Mouse (Mus musculus): ENCODE measurements around the gene Nfkbiz.
"Not testable (repeated sequence)": the region's sequence is repeated elsewhere in the genome, so short reads cannot be mapped to it uniquely, and the experiment has no call there.

The Nfkbiz gene

DNA sequence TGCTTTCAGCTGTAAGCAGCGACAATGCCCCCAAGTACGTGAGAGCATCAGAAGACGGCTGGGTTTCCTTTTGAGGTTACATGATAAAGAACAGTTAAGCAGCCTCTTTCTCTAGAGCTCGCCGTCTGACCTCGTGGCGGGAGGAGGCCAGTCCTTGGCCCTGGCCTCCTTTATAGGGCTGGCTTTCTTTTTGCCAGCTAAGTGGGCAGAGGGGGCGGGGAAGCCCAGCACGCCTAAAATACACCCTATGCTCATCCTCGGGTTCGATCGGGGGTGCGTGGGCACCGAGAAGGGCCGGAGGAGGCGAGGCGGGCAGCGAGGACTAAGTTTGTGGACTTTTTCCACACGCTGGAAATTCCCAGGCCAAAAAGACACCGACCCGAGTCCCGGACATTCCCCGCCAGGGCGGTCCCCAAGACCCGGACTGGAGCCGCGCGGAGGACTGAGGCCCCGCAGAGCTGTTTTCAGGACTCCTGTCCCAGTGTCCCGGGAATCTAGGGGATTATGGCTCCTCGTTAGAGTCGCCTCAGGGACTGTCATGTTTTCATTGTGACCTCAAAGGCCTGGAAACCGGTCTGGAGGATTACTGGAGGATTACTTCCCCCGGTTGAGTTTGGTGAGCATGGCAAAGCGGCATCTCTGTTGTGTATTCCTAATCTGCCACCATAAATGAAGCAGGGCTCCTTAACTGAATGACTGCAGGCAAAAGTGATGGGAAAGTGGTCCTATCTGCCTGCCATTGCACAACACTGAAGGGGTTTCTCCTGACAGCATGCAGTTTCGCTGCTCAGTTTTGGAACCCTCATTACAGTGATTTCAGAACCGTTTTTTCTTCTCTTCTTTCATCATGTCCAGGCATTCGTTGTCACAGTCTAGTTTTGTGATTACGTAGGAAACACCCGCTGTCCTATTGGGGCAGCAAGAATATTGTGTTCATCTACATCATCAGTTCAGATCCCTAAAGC lies at the start of gene Nfkbiz:
Gene Nfkbiz, minus strand, starts transcription at position 390 of the 965 bp plus-strand sequence.
- DNase-seq (ENCODE audit: low spot score in 2 of 2), result peak; percentile 64 to 81

DNA sequence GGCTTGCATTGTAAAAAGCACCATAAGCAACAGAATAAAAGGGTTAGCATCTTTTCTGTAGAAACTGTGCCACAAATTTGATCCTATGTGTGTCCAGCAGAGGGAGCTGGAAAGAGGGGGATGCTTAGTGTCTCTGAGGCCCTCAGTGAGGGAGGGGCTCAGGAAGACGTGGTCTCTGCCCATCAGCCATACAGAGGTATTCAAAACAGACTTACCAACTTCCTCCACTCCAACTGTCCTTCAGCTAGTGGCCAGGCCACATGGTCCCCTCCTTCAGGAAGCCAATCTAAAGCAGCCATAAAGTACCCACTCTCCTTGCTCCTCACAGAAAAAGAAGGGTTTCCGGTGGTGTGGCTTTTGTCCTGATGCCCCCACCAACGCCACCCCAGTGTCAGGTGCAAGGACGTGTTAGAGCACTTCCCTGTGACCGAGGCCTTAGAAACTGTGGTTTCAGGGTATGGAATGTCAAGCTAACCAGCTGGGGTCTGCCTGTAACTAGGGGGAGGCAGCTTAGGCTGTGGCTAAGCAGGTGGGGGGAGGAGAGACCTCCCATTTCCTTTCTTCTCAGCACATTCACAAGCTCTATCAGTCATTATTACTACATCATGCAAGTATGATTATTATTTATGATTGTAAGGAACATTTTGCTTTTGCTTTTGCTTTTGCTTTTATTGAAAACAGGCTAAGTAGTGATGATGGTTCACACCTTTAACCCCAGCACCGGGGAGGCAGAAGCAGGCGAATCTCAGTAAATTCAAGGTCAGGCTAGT lies 49.3 kb upstream of the Nfkbiz start:
- no peak for DNase-seq (ENCODE audit: low spot score in 2 of 2)

DNA sequence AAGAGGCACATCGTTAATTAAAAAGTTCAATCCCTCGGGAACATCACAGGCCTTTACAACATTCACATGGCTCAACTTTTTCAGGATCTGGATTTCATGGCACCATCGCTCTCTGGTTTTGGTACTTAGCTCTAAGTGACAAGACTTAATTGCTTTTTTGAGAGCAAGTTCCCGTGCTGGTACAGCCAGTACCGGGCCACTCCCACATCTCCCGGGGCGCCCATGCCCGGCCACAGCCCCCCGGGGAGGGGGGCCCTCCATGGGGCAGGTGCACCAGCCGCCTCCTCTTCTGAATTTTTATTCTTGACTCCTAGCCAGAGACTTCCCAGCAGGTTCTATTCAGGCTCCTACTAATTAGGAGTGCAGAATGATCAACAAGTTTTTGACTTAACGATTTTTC lies 45.5 kb upstream of the Nfkbiz start:
- no peak for DNase-seq (ENCODE audit: low spot score in 2 of 2)

DNA sequence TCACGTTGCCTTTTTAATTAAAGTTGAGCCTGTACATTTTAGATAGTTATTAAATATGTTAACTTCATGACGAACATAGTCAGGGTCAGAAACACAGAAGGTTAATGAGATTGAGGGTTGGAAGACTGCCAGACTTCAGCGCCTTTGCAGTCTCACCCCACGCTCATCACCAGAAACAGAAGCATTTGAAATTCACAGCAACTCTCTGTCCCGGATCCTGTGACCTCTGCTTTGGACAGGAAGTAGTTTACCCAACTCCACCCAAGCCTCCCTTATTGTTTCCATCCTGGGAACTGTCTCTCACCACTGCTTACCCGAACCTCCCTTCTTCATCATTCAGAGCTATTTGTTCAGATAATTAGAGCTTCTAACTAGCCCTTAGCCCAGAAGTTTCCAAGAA lies 37.3 kb upstream of the Nfkbiz start:
- DNase-seq (ENCODE audit: low spot score in 2 of 2), result no peak

DNA sequence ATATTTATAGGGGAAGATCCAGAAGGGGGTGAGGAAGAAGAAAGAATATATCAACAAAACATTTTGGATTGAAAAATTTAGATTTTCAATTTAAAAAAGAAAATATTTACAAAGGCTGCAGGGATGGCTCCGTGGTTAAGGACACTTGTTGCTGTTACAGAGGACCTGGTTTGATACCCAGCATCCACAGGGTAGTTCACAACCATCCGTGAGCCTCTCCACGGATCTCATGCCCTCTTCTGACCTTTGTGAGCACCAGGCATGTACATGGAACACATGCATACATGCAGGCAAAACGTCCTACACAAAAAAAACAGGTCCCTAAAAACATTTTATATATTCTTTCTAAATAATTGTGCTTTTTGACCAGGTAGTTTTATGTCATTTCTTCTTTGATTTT lies 25.1 kb upstream of the Nfkbiz start:
- no peak for DNase-seq (ENCODE audit: low spot score in 2 of 2)

DNA sequence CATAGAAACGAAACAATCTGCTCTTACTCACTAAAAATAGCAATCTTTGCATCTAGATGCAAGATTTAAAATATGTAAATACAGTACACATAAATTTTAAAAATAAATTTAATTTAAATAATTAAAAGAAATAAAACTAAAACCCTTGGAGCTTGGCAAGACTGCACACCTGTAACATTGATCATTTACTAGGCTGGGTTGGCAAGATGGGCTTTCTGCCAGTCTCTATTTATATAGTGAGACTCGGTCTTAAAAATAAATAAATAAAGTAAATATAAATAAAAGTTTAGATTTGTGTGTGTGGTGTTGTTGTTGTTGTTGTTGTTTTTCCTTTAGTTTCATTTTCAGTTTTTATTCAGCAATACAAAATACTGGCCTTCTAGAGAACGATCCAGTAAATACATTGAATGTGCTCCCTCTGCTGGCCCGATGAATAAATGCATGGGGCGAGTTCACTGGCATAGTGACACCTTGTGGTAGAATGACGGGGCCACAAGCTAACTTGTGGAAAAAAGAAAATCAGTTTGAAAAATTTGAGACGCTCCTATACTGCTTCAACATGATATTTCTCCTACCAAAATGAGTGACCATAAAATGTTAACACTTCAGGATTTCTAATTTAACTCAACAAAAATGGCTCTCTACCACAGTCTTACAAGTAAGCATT lies 24.6 kb upstream of the Nfkbiz start:
- DNase-seq (ENCODE audit: low spot score in 2 of 2), result peak; percentile 41 to 51

DNA sequence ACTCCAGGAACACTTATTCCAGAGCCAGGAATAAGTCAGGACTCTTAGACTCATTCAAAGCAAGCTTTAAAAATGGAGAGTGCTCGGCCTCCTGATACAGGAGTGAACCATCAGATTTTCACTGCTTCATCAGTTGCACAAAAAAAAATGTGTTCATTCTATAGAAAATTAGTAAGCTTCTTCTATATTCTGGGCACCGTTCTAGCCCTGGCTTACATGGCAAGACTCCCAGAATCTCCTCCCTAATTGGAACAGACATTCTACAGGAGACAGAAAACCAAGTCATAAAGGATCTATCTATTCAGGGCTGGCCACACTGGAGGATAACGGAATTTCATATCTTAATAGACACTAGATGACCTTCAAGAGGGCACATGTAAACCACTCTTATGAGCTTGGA lies 22.4 kb upstream of the Nfkbiz start:
- DNase-seq (ENCODE audit: low spot score in 2 of 2), result no peak

DNA sequence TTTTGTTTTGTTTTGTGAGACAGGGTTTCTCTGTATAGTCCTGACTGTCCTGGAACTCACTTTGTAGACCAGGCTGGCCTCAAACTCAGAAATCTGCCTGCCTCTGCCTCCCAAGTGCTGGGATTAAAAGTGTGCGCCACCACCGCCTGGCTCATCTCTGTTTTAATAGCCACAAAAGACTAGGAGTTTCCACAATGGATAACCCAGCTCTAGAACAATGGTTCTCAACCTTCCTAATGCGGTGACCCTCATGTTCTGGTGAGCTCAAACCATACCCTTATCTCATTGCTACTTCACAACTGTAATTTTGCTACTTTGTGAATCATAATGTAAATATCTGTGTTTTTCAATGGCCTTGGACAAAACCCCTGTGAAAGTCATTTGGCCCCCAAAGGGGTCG lies 20.7 kb upstream of the Nfkbiz start:
- not testable (repeated sequence) for DNase-seq (ENCODE audit: low spot score in 2 of 2)

DNA sequence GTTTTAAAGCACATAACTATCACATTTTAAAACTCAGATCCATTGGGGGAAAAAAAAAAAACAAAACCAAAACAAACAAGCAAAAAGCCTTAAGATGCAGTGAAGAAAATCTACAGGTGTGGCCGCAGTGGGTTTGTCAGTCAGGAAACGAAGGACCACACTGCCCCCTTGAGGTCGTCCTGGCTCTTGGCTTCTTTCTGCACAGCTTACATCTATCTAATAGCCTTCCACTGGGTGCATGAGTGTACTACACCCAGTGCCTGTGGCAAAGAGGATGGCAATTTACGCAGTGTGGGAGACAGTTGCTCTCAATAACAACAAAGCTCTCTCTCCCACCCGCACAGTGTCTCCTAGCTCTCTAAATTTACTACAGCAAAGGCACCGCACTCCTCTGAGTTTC lies 19.8 kb upstream of the Nfkbiz start:
- peak; percentile 36 to 71 for DNase-seq (ENCODE audit: low spot score in 2 of 2)

DNA sequence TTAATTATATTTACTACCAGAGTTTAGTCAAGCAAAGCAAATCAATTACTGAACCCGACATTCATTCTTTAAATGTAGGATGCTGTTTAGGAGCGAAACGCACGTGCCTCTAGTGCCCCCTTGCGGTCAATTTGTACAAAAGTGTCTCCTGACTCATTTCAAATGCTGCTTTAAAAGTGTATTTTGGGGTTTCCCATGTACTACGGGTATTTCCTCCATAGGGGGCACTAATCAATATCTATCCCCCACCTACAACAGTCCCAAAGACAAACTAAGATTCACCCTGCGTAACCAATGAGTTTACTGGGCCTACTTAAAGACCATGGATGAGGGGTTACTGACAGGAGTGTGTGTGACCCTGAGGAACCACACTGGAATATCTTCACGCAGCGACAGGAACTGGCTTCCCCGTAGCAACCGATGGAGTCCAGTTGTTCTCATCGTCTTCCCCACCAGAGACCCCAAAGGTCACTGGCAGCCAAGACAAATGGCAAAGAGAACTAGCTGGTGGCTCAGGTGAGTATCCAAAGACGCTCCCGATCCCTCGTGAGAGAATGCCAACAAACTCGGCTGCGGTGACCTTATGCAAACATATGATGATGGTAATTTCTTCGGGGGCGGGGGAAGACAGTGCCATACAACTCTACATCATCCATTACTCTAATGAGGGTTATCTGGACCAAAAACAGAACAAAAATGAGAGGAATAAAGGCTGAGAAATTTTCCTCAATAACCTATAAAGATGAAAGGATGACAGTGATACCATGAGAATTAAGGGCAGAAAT lies 14.4 kb upstream of the Nfkbiz start:
- DNase-seq (ENCODE audit: low spot score in 2 of 2), result peak; percentile 52 to 76

DNA sequence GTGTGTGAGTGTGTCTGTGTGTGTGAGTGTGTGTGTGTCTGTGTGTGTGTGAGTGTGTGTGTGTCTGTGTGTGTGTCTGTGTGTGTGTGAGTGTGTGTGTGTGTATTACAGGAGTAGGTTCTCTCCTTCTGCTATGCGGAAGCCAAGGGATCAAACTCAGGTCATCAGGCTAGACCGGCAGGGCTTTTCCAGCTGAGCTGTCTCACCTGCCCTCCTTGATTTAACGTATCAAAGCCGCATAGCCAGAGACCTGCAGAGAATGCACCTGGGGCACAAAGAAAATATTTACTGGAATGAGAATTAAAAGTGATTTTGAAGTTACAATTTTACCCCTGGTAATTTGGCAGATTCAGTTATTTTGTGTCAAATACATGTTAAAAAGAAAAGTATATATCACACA lies 13.8 kb upstream of the Nfkbiz start:
- DNase-seq (ENCODE audit: low spot score in 2 of 2), result no peak

DNA sequence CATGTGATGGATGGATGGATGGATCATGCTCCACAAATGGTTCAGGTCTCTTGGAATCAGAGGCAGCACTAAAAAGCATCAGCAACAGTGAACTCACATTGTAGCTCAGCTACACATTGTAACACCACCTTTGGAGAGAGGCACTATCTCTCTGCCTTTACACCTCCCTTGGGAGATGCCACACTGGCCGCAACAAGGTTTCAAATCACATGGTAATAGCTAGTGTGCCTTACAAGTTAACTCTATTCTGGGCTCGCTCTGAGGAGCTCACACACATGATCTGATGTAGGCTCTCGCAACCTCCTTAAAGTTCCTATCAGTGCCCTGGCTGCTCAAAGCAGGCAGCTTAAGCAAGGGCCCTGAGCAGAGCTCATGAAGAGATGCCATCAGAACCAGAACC lies 11.8 kb upstream of the Nfkbiz start:
- DNase-seq (ENCODE audit: low spot score in 2 of 2), result no peak

DNA sequence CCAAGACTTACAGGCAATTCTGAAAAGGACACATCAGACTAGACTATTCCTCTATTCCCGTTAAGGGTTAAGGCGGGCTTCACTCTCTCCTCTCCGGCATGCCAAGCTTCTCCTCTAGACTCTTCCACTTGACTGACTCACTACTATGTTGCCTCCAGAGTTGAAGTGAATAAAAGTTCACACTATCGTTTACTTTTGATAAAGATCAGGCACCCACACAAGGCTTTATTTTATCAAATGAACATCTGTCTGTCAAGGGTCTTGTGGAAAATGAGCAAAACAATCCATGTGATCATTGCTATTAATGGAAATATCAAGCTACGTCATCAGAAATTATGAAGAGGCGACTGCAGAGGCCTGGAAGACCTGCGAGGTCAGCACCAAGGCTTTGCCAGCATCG lies 9.0 kb upstream of the Nfkbiz start:
- no peak for DNase-seq (ENCODE audit: low spot score in 2 of 2)

DNA sequence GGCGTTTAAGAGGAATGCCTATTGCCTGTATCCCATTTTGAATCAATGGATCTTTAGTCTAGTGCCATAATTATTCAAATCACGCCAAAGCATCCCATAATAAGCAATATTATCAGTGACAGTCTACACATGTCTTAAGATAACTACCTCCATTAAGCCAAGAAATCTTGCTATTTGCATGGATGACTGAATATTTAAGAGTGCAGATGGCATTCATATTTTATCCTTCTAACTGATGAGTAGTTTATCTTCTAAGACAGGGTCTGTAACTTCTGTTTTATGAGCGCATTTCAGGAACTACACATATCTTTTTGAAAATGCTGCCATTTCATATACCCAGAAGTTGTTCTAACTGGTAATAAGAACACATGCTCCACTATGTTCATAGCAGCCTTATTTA lies 6.1 kb upstream of the Nfkbiz start:
- DNase-seq (ENCODE audit: low spot score in 2 of 2), result no peak

DNA sequence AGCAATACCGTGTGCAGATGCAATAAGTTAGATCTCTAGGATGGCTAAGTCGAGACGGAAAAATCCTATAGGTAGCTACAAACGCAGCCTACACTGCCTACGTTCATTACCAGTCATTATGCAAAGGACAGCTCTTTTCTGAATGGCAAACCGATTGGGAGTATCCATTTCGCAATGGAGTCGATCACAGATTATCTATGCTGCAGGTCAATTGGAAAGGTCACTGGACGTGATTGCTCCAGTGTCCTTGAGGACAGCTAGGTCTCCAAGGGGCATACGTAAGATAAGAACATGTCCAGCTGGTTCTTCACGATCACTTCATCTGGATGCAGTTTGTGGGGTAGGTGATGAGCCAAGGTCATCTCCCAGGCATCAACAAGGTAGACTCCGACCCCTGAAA lies 5.2 kb upstream of the Nfkbiz start:
- DNase-seq (ENCODE audit: low spot score in 2 of 2), result no peak

DNA sequence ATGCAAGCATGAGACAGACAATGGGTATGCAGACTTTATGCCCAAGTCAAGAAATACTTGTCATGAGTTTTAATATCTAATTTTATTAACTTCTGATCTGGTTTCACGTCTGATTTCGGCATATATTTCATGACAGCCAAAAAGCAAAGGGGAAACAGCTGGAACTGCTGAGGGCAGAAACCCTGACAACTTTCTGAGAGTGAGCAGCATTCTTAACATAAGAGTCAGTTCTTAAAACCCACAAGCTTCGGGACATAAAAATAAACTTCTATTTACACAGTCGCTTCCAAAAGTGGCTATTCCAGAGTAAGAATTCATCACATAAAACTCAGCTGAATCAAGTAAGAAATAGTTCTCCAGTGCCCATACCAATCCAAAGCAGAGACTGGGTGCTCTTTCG lies 4.4 kb upstream of the Nfkbiz start:
- DNase-seq (ENCODE audit: low spot score in 2 of 2), result no peak

DNA sequence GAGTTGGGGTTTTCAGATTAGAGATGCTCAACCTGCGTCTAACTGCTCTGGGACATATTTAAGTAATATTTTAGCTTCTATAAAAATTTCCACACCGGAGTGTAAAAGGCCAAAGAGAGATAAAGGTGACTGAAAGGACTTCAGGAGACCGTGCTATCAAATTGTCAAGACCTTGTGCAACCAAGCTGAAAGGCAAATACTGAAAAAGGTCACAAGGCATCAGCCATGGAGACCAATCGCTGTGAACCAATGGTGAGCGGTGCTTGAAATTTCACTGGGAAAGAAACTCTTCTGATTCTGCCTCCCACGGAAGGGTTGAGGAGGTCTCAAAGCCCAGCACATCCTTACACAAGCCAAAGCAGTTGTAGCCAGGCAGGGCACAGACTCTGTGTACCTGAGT lies 2.8 kb upstream of the Nfkbiz start:
- no peak for DNase-seq (ENCODE audit: low spot score in 2 of 2)

DNA sequence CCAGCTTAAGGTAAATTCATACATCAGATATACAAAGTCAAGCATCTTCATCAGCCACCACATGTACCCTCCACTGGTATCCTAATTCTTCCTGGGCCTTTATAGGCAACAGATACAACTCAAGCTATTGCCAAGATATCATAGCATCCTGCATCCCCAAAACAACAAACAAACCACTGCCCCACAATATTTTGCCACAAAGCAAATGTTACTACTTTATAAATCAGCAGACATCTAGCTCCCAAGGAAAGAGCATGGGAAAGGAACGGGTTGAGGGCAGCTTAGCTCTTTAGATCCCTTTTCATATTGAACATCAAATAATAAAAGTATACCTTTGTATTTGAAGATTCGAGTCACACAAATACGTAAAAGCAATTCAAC lies 580 bp downstream of the Nfkbiz start:
- DNase-seq (ENCODE audit: low spot score in 2 of 2), result no peak

DNA sequence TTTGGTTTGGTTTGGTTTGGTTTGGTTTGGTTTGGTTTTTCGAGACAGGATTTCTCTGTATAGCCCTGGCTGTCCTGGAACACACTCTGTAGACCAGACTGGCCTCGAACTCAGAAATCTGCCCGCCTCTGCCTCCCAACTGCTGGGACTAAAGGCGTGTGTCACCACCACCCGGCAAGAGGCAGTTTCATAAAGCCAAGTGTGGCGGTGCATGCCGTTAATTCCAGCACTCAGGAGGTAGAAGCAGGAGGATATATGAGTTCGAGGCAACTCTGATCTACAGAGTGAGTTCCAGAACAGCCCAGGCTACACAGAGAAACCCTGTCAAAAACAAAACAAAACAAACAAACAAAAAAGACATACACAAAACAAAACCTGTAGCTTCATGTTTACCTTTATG lies 1.0 kb downstream of the Nfkbiz start:
- not testable (repeated sequence) for DNase-seq (ENCODE audit: low spot score in 2 of 2)

DNA sequence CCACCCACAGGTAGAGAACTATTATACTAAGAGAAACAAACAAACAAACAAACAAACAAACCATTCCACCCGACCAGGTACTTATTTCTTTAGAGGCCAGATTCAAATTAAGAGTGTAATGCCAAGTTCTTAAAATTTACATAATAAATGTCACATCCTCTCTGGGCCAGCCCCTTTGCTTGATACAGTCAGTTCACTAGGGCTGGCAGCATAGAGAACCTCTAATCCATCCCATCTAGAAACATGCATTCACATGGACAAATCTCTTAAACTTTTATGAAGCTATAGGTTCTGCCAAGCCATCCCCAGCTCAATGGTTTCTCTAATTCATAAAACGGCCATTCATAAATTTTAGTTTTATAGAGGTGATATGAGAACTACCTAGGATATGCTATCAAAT lies 1.5 kb downstream of the Nfkbiz start:
- no peak for DNase-seq (ENCODE audit: low spot score in 2 of 2)

DNA sequence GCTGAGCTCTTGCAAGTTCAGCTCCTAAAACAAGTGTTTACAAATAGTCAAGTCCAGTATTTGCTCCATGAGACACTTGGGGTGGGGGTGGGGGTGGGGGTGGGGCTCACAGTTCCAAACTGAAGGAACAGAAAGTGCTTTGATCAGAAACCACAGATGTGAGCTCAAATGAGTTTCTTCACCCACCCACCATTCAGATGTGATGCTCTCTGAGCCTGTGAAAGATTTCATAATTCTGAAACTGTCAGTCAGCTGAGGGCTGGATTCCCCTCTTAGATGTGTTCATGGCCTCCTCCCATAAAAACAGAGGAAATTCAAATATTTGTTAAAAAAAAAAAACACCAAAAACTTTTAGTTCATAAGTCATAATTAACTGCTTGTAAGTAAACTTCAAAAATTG lies 2.9 kb downstream of the Nfkbiz start:
- DNase-seq (ENCODE audit: low spot score in 2 of 2), result no peak

DNA sequence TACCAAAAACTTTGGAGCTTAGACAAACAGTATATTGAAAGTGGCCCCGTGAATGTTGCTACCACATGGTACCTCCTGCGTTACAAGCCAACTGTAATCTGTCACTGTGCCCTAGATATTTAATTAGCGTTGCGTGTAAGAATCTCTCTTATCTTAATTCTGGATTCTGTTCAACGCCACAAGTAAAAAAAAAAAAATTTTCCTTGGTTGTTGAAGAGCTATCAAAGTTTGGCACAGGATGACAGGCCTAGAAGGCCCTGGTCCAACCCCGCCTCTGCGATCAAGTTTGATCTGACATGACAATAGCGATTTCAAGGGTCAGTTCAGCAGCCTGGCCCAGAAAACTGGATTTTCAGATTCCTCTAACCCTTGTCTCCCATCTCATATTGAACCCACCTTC lies 6.1 kb downstream of the Nfkbiz start:
- DNase-seq (ENCODE audit: low spot score in 2 of 2), result no peak
